Mouse (Mus musculus): ENCODE measurements around the gene Dusp9.
A peak's percentile ranks its signal among the peaks of the same experiment; 100 is the strongest.

Dusp9 gene

GRCm38 (mm10) chrX:73639255-73639675, at the start of gene Dusp9:
TSS of gene Dusp9 (plus strand) at chrX:73639419.
- peak; percentile 90 for DNase-seq

- DNase-seq = no peak
Observed at GRCm38 (mm10) chrX:73593212-73593611, 46.0 kb upstream of the Dusp9 start.

- DNase-seq = no peak
Observed at GRCm38 (mm10) chrX:73594451-73595121, 44.6 kb upstream of the Dusp9 start.

GRCm38 (mm10) chrX:73595297-73595938, 43.8 kb upstream of the Dusp9 start:
- peak; percentile 37 for DNase-seq

GRCm38 (mm10) chrX:73601456-73601855, 37.8 kb upstream of the Dusp9 start:
- DNase-seq = no peak

- DNase-seq = peak; percentile 5
Observed at GRCm38 (mm10) chrX:73613665-73614064, 25.6 kb upstream of the Dusp9 start.

- peak; percentile 35 for DNase-seq
Observed at GRCm38 (mm10) chrX:73615876-73616275, 23.3 kb upstream of the Dusp9 start.

- DNase-seq = peak; percentile 50
Observed at GRCm38 (mm10) chrX:73619401-73619800, 19.8 kb upstream of the Dusp9 start.

GRCm38 (mm10) chrX:73619890-73620289, 19.3 kb upstream of the Dusp9 start:
- DNase-seq = peak; percentile 12

- DNase-seq = peak; percentile 29
Observed at GRCm38 (mm10) chrX:73626981-73627380, 12.2 kb upstream of the Dusp9 start.

- no peak for DNase-seq
Observed at GRCm38 (mm10) chrX:73635425-73635824, 3.8 kb upstream of the Dusp9 start.

GRCm38 (mm10) chrX:73637415-73637814, 1.8 kb upstream of the Dusp9 start:
- no peak for DNase-seq

GRCm38 (mm10) chrX:73639901-73640469, 766 bp downstream of the Dusp9 start:
- DNase-seq = no peak

- DNase-seq = no peak
Observed at GRCm38 (mm10) chrX:73645121-73645520, 5.9 kb downstream of the Dusp9 start.

GRCm38 (mm10) chrX:73650869-73651268, 11.7 kb downstream of the Dusp9 start:
- no peak for DNase-seq

- DNase-seq = no peak
Observed at GRCm38 (mm10) chrX:73653392-73653791, 14.2 kb downstream of the Dusp9 start.

GRCm38 (mm10) chrX:73654177-73654576, 15.0 kb downstream of the Dusp9 start:
- peak; percentile 94 for DNase-seq

GRCm38 (mm10) chrX:73655529-73655928, 16.3 kb downstream of the Dusp9 start:
- peak; percentile 85 for DNase-seq

- DNase-seq = peak; percentile 76
Observed at GRCm38 (mm10) chrX:73658391-73658790, 19.2 kb downstream of the Dusp9 start.

GRCm38 (mm10) chrX:73658936-73659574, 19.8 kb downstream of the Dusp9 start:
- peak; percentile 71 for DNase-seq

- DNase-seq = peak; percentile 89
Observed at GRCm38 (mm10) chrX:73659575-73660283, 20.5 kb downstream of the Dusp9 start, which contains the start of gene Pnck. TSS of gene Pnck (minus strand) at chrX:73660117.

- no peak for DNase-seq
Observed at GRCm38 (mm10) chrX:73660284-73660665, 21.1 kb downstream of the Dusp9 start.

- DNase-seq = no peak
Observed at GRCm38 (mm10) chrX:73663143-73663542, 23.9 kb downstream of the Dusp9 start.

Data from heart, adult 11 months (tissue).